Comparison of ENCODE assay signal across 21 mouse cellular contexts in the genomic region with DNA sequence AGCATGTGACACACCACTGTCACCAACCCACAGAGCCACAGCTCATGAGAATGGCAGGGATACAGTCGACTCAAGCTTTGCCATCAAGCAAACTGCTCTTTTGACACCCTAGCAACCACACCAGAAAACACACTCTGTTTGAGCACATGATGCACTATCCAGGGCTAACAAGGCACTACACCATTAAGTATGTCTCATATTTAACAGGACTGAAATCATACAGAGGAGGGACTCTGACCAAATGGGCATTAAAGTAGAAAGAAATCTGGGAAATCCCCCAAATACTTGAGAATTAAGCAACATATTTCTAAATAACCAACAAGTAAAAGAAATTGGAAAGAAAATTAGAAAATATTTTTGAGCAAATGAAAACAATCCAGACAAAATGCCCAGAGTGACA.
DNase-seq lines count a peak whose midpoint lies in the region; ATAC-seq and TF ChIP-seq lines count a peak whose summit lies in the region.
"Had no signal": no experiment of that assay in that cellular context is flagged by ENCODE, and none has a peak within 500 bp of the region (broad histone marks: within the 10 kb centered on the region; RNA-seq: fewer than 3 reads in every experiment).

No protein-coding gene starts in this region.

- TF ChIP-seq CTCF in gastrocnemius, adult 2 months (IDR thresholded peaks at IDR 0.05) = no peak

- H3K36me3 ChIP-seq in midbrain, embryonic 11.5 days (ENCODE audit: control insufficient read depth, insufficient read depth, low read length) = no peaks in the 10 kb centered on the region
- no peaks in the 10 kb centered on the region for H3K36me3 ChIP-seq in midbrain, embryonic 10.5 days

- 86% methylated on average over 1 of the region's 1 CpGs for WGBS in midbrain, embryonic 11.5 days
- WGBS in midbrain, embryonic 10.5 days = 91% methylated on average over 1 of the region's 1 CpGs

- DNase-seq in gastrocnemius, adult 2 months = no peak
- no peak for DNase-seq in gastrocnemius, postnatal 36 days
- DNase-seq in midbrain, embryonic 11.5 days (ENCODE audit: low spot score, missing footprints) = peak; percentile 78
- no peak for DNase-seq in midbrain, embryonic 10.5 days (ENCODE audit: low spot score)
- peak; percentile 27 for DNase-seq in fibroblast of lung, adult 2 months (ENCODE audit: low read depth)
- no peak for DNase-seq in layer of hippocampus, postnatal 14 days (ENCODE audit: low spot score in 2 of 2)
- DNase-seq: adrenal gland, adult 8-10 months; adrenal gland, postnatal 25 days; cerebellum, adult 18-20 months; cerebellum, adult 9-10 months; cerebellum, postnatal 14 days; forebrain, postnatal 0 days; gastrocnemius, postnatal 25 days; heart, postnatal 10 days; heart, postnatal 36 days had no signal

- no peak overlapping the region for H3K4me3 ChIP-seq in gastrocnemius, adult 2 months
- H3K4me3 ChIP-seq in midbrain, embryonic 11.5 days (ENCODE audit: low read depth, low read length) = no peak overlapping the region
- H3K4me3 ChIP-seq in midbrain, embryonic 10.5 days = no peak overlapping the region

- intact Hi-C loops in gastrocnemius, adult 2 months (cut with DNase I) = loop anchor here (5.0 kb wide), 1 partner anchor 42 kb away; no protein-coding TSS in a partner anchor
- intact Hi-C loops in gastrocnemius, postnatal 36 days (cut with DNase I) = no loop called here

- no peaks in the 10 kb centered on the region for H3K4me1 ChIP-seq in midbrain, embryonic 11.5 days (ENCODE audit: control insufficient read depth, insufficient read depth, low read length)
- H3K4me1 ChIP-seq in midbrain, embryonic 10.5 days = no peaks in the 10 kb centered on the region

- no peaks in the 10 kb centered on the region for H3K27me3 ChIP-seq in midbrain, embryonic 11.5 days (ENCODE audit: control insufficient read depth, insufficient read depth, low read length)
- no peaks in the 10 kb centered on the region for H3K27me3 ChIP-seq in midbrain, embryonic 10.5 days (ENCODE audit: low read depth, poor library complexity, severe bottlenecking)

- H3K4me2 ChIP-seq in midbrain, embryonic 11.5 days = no peak overlapping the region
- H3K4me2 ChIP-seq: heart, embryonic 11.5 days; hindbrain, embryonic 14.5 days had no signal

- peak overlapping the region; percentile 32 for H3K27ac ChIP-seq in gastrocnemius, adult 2 months
- no peak overlapping the region for H3K27ac ChIP-seq in midbrain, embryonic 11.5 days (ENCODE audit: low read depth, low read length)
- H3K27ac ChIP-seq in midbrain, embryonic 10.5 days (replicated peaks) = no peak overlapping the region
- H3K27ac ChIP-seq: hindbrain, embryonic 14.5 days; hindbrain, postnatal 0 days had no signal

- no peaks in the 10 kb centered on the region for H3K9me3 ChIP-seq in midbrain, embryonic 11.5 days (ENCODE audit: control insufficient read depth, low read length)
- H3K9me3 ChIP-seq in midbrain, embryonic 10.5 days (replicated peaks) = no peaks in the 10 kb centered on the region

- no peak for ATAC-seq in midbrain, embryonic 11.5 days (ENCODE audit: low FRiP score)
- ATAC-seq: forebrain, embryonic 14.5 days; forebrain, postnatal 0 days; hindbrain, postnatal 0 days; inflammation-experienced regulatory T-cells, adult 6 months; intestine, embryonic 16.5 days had no signal

- H3K9ac ChIP-seq in midbrain, embryonic 11.5 days (ENCODE audit: low read length) = no peak overlapping the region
- H3K9ac ChIP-seq: forebrain, postnatal 0 days; hindbrain, embryonic 14.5 days had no signal

Comparison
In these comparisons a context has a peak if more than half of its experiments do, and no peak if none do; other contexts are left out.
1. DNase-seq: peak in midbrain, embryonic 11.5 days (single experiment) and fibroblast of lung, adult 2 months (single experiment); none in gastrocnemius, adult 2 months (single experiment), gastrocnemius, postnatal 36 days (0 of 2), midbrain, embryonic 10.5 days (single experiment) and layer of hippocampus, postnatal 14 days (0 of 2).